Mouse (Mus musculus) hindbrain, embryonic 15.5 days (tissue): ENCODE measurements around the gene Ahdc1. TPM values are rescaled to one million over a fixed set of nuclear protein-coding genes. Genes with fewer than 3 reads are reported as not detected.
A peak's percentile ranks its signal among the peaks of the same experiment; 100 is the strongest.

Experiments
- ATAC-seq: fragments of 200-750 bp; cut with Nextera tagmentation; 2 replicates; pipeline ENCODE4 v1.8.0; 2017; ENCODE audit warnings: low read depth, moderate number of reproducible peaks, moderate TSS enrichment; ENCODE audit not compliant: low FRiP score
- H3K27ac ChIP-seq: fragments of 300-500 bp; sonication (generic); replicated peaks from 2 replicates; pipeline ENCODE4 v1.5.1; 2015; ENCODE audit warnings: mild to moderate bottlenecking, inconsistent platforms
- H3K27me3 ChIP-seq: fragments of 300-500 bp; sonication (generic); 2 replicates; pipeline ENCODE4 v1.6.1; 2015; ENCODE audit warnings: control low read depth, inconsistent platforms
- H3K36me3 ChIP-seq: fragments of 300-500 bp; sonication (generic); 2 replicates; pipeline ENCODE4 v1.6.1; 2015; ENCODE audit warnings: control low read depth, inconsistent platforms
- H3K4me1 ChIP-seq: fragments of 300-500 bp; sonication (generic); replicated peaks from 2 replicates; pipeline ENCODE4 v1.6.1; 2015; ENCODE audit warnings: control low read depth, inconsistent platforms
- H3K4me2 ChIP-seq: fragments of 300-500 bp; sonication (generic); 2 replicates; pipeline ENCODE4 v1.6.1; 2015; ENCODE audit warnings: moderate library complexity, mild to moderate bottlenecking, inconsistent platforms
- H3K4me3 ChIP-seq: fragments of 300-500 bp; sonication (generic); 2 replicates; pipeline ENCODE4 v1.5.1; 2015; ENCODE audit warnings: mild to moderate bottlenecking, inconsistent platforms
- H3K9ac ChIP-seq: fragments of 300-500 bp; sonication (generic); 2 replicates; pipeline ENCODE4 v1.6.1; 2015; ENCODE audit warnings: inconsistent platforms
- H3K9me3 ChIP-seq: fragments of 300-500 bp; sonication (generic); 2 replicates; pipeline ENCODE4 v1.6.1; 2016; ENCODE audit warnings: control low read depth, inconsistent platforms
- WGBS: fragments of 180-500 bp; shearing (Covaris S2); methylation state at CpG from one replicate; pipeline ENCODE4 v1.1.7; 2015; 5-methylcytosine and 5-hydroxymethylcytosine counted together
- polyA plus RNA-seq: library from polyadenylated mRNA; unstranded; fragments of >200 nt; fragmentation: Nextera tagmentation; extraction: Ambion mirVana; gene quantifications from 2 replicates; pipeline ENCODE4 v1.2.1, GENCODE M21; 2015

The Ahdc1 gene
- polyA plus RNA-seq, 1 experiment from 2014 or later: 13.9 TPM

GRCm38 (mm10) chr4:133065894-133066386 lies 54.9 kb downstream of the Ahdc1 start:
- no peak for ATAC-seq
- no peak overlapping the region for H3K4me3 ChIP-seq
- no peak overlapping the region for H3K4me2 ChIP-seq
- no peak overlapping the region for H3K27ac ChIP-seq
- 93% methylated on average over 14 of the region's 14 CpGs for WGBS
- H3K4me1 ChIP-seq: peaks cover 21% of the 10 kb centered on the region
- H3K36me3 ChIP-seq: peaks cover 59% of the 10 kb centered on the region
- no peaks in the 10 kb centered on the region for H3K9me3 ChIP-seq
- H3K27me3 ChIP-seq: no peaks in the 10 kb centered on the region
- no peak overlapping the region for H3K9ac ChIP-seq

DNA sequence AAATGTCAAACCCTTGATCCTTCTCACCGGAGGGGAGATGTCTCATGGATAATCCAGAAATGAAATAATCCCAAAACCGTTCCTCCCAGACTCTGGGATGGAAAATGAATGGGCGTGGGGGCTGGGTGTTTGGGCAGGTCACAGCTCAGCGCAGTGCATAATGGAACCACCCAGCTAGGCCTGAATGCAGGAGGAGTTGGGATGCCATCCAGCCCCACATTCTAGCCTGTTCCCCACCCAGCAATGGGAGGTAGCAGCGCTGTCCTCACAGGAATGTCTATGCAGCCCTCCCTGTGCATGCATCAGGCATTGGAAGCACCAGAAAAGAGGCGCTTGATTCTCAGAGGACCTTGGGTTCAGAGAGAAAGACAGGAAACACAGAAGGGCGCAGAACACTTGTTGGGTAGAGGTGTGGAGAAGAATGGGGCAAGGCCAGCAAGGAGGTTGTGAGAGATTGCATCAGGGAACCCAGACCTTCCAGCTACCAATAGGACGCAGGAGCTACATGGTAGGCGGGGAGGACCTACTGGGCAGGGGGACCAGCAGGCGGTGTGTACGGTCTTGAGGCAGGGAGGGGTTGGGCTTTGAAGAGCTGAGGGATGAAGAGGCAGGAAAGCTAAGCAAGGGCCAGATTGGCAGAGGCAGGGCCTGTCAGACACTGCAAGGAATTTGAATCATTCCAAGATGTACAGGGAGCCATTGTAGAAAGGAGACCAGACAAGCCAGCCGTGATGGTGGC lies 57.5 kb downstream of the Ahdc1 start:
- no peaks in the 10 kb centered on the region for H3K9me3 ChIP-seq
- WGBS: 78% methylated on average over 12 of the region's 12 CpGs
- no peak for ATAC-seq
- H3K27ac ChIP-seq: peak overlapping the region; percentile 69
- no peaks in the 10 kb centered on the region for H3K27me3 ChIP-seq
- H3K4me2 ChIP-seq: no peak overlapping the region
- no peak overlapping the region for H3K4me3 ChIP-seq
- peaks cover 36% of the 10 kb centered on the region for H3K36me3 ChIP-seq
- H3K4me1 ChIP-seq: peaks cover 40% of the 10 kb centered on the region
- no peak overlapping the region for H3K9ac ChIP-seq

DNA sequence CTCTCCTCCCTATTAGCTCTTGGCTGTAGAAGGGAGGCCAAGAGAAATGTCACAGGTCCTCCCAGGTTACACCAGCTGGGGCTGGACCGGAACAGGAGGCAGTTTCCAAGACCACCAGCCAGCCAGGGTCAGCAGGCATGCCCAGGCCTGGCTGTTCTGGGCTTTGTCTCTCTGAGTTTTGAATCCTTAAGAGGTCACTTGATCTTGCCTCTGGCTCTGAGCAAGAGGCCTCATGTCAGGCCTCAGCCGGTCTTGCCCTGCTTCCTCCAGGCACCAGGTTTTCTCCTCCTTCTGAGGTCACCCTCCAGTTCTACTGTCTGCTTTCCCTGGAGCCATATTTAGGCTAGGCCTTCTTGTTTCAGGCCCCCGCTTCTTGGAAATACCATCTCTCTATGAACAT lies 59.3 kb downstream of the Ahdc1 start:
- Histone ChIP-seq H3K36me3 (peaks cover 18% of the 10 kb centered on the region), H3K27ac (no peak overlapping the region)
- WGBS: 69% methylated on average over 3 of the region's 3 CpGs

DNA sequence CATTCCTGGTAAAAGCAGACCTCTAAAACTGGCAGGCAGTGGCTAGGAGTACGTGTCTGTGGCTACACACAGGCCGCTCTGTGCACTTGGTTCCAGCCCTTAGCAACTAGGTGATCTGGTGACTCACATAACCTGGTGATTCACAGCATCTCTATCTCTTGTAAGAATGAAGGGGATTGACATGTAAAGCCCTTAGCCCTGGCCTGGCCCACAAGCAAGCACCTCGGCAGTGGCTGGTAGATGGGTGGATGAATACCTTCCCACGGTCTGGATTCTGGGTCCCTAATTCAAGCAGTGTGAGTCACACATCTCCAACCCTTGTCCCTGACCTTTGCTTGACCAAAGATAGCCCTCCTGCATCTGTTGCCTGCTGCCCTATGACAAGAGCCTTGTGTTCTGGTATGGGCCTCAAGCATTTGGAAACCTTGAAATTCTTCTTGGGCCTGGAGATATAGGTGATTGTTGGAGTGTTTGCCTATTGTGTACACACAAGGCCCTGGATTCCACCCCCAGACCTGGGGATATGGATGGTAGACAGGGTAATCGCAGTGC lies 59.8 kb downstream of the Ahdc1 start:
- H3K4me3 ChIP-seq: no peak overlapping the region
- H3K27ac ChIP-seq: no peak overlapping the region
- ATAC-seq: no peak
- H3K9ac ChIP-seq: no peak overlapping the region
- H3K4me2 ChIP-seq: no peak overlapping the region
- H3K4me1 ChIP-seq: peaks cover 63% of the 10 kb centered on the region
- WGBS: 91% methylated on average over 5 of the region's 5 CpGs
- no peaks in the 10 kb centered on the region for H3K9me3 ChIP-seq
- no peaks in the 10 kb centered on the region for H3K27me3 ChIP-seq
- peaks cover 13% of the 10 kb centered on the region for H3K36me3 ChIP-seq

More for the DNA sequence above, 59.3 kb downstream of the Ahdc1 start:
- Histone ChIP-seq H3K4me2 (no peak overlapping the region), H3K4me1 (peaks cover 58% of the 10 kb centered on the region), H3K27me3 (no peaks in the 10 kb centered on the region), H3K4me3 (no peak overlapping the region), H3K9me3 (no peaks in the 10 kb centered on the region), H3K9ac (no peak overlapping the region)
- ATAC-seq: no peak

DNA sequence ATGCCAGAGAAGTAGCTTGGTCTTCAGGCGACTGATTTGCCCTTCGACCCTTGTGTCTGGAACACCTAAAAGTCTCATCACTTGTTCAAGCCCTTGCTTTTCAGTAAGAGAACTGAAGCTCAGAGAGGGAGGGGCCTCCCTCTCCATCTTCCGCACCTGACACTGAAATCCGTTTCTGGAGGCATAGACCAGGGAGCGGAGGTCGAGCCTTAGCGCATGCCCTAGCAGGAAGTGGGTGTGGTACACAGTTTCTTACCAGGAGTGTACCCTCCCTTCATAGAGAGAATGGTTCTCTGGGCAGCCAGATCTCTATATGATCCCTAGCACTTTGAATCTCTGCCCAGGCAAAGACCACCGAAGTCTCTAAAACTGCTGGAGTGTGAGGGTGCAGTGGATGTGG lies 62.1 kb downstream of the Ahdc1 start:
- peaks cover 6% of the 10 kb centered on the region for H3K36me3 ChIP-seq
- peak overlapping the region; percentile 82 for H3K27ac ChIP-seq
- H3K4me3 ChIP-seq: no peak overlapping the region
- no peak overlapping the region for H3K4me2 ChIP-seq
- no peak for ATAC-seq
- peaks cover 70% of the 10 kb centered on the region for H3K4me1 ChIP-seq
- WGBS: 57% methylated on average over 8 of the region's 8 CpGs
- no peaks in the 10 kb centered on the region for H3K27me3 ChIP-seq
- no peak overlapping the region for H3K9ac ChIP-seq
- H3K9me3 ChIP-seq: no peaks in the 10 kb centered on the region

- H3K36me3 ChIP-seq: peaks cover 6% of the 10 kb centered on the region
- H3K4me3 ChIP-seq: no peak overlapping the region
- no peaks in the 10 kb centered on the region for H3K27me3 ChIP-seq
- peak overlapping the region; percentile 6; the same call in 1 of the 2 replicates for H3K4me2 ChIP-seq
- peak overlapping the region; percentile 82 for H3K27ac ChIP-seq
- H3K9ac ChIP-seq: peak overlapping the region; percentile 21; the same call in 1 of the 2 replicates
- WGBS: 19% methylated on average over 9 of the region's 9 CpGs
- H3K4me1 ChIP-seq: peaks cover 61% of the 10 kb centered on the region
- no peaks in the 10 kb centered on the region for H3K9me3 ChIP-seq
- peak; percentile 77 for ATAC-seq
Observed at GRCm38 (mm10) chr4:133074070-133074819, 63.2 kb downstream of the Ahdc1 start.

- no peaks in the 10 kb centered on the region for H3K27me3 ChIP-seq
- H3K36me3 ChIP-seq: peaks cover 6% of the 10 kb centered on the region
- H3K9me3 ChIP-seq: no peaks in the 10 kb centered on the region
- H3K4me2 ChIP-seq: 0 out of 2 replicates have a peak overlapping the region, but pooled peaks have one; percentile 6
- WGBS: 49% methylated on average over 8 of the region's 8 CpGs
- H3K9ac ChIP-seq: no peak overlapping the region
- no peak overlapping the region for H3K4me3 ChIP-seq
- H3K27ac ChIP-seq: peak overlapping the region; percentile 82
- ATAC-seq: no peak
- peaks cover 59% of the 10 kb centered on the region for H3K4me1 ChIP-seq
Observed at GRCm38 (mm10) chr4:133074894-133075572, 64.0 kb downstream of the Ahdc1 start.

DNA sequence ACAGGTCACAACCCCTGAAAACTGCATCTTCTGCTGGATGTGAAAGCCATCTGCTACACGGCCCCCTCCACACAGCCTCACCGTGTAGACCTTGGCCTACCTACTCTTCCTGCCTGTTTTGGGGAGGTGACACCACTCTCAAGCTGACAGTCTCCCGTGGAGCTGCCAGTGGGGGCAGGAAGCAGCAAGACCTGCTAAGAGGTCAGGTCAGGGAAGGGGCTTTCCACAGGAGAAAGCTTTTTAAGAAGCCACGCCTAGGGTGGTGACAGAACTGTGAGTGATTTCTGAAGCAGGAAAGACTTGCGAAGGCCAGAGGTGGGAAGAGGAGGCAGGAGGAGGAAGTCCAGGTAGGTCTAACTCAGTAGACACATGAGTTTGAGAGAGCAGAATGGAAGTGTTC lies 67.9 kb downstream of the Ahdc1 start:
- H3K36me3 ChIP-seq: peaks cover 3% of the 10 kb centered on the region; the same call in 1 of the 2 replicates
- ATAC-seq: no peak
- peaks cover 39% of the 10 kb centered on the region for H3K4me1 ChIP-seq
- 61% methylated on average over 5 of the region's 5 CpGs for WGBS
- no peak overlapping the region for H3K27ac ChIP-seq
- H3K9ac ChIP-seq: no peak overlapping the region
- H3K4me2 ChIP-seq: no peak overlapping the region
- H3K27me3 ChIP-seq: no peaks in the 10 kb centered on the region
- H3K9me3 ChIP-seq: no peaks in the 10 kb centered on the region
- no peak overlapping the region for H3K4me3 ChIP-seq

DNA sequence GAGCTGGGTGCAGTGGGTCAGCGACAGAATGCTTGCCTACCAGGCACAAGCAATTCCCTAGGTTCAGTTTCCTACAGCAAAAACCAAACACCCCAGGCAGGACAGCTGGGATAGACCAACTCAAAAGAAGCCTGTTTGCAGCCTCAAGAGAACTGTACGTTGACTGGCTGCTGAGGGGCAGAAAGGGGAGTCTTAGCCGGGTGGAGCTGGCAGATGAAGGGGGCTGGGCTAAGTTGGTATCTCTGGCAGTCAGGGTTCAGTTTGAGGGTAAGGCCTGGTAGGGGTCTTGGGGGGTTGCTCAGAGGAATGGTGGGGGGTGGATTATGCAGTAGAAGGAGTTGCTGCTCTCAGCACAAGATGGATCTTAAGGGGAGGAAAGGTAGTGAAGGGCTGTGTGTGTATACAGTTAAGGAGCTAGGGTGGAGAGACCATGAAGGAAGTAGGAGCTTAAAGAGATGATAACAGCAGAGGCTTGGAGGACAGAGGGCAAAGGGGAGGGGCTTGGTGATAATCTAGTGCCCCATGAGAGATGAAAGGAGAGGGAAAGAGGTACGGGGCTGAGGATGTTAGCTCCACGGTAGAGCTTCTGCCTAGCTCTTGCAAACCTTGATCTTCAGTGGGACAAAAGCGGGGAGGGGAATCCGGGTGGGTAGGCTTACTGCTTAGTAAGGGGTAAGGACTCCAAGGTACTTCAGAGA lies 68.5 kb downstream of the Ahdc1 start:
- Histone ChIP-seq H3K27ac (no peak overlapping the region), H3K27me3 (no peaks in the 10 kb centered on the region), H3K4me1 (peaks cover 39% of the 10 kb centered on the region), H3K9me3 (no peaks in the 10 kb centered on the region), H3K9ac (no peak overlapping the region), H3K36me3 (peaks cover 3% of the 10 kb centered on the region; the same call in 1 of the 2 replicates), H3K4me3 (no peak overlapping the region), H3K4me2 (no peak overlapping the region)
- no peak for ATAC-seq
- 52% methylated on average over 7 of the region's 7 CpGs for WGBS

GRCm38 (mm10) chr4:133080862-133081261 lies 69.8 kb downstream of the Ahdc1 start:
- Histone ChIP-seq H3K9ac (no peak overlapping the region), H3K36me3 (peaks cover 3% of the 10 kb centered on the region; the same call in 1 of the 2 replicates), H3K27ac (no peak overlapping the region), H3K4me3 (no peak overlapping the region), H3K9me3 (no peaks in the 10 kb centered on the region), H3K4me1 (peaks cover 39% of the 10 kb centered on the region), H3K27me3 (no peaks in the 10 kb centered on the region), H3K4me2 (no peak overlapping the region)
- ATAC-seq: no peak
- 96% methylated on average over 3 of the region's 3 CpGs for WGBS

DNA sequence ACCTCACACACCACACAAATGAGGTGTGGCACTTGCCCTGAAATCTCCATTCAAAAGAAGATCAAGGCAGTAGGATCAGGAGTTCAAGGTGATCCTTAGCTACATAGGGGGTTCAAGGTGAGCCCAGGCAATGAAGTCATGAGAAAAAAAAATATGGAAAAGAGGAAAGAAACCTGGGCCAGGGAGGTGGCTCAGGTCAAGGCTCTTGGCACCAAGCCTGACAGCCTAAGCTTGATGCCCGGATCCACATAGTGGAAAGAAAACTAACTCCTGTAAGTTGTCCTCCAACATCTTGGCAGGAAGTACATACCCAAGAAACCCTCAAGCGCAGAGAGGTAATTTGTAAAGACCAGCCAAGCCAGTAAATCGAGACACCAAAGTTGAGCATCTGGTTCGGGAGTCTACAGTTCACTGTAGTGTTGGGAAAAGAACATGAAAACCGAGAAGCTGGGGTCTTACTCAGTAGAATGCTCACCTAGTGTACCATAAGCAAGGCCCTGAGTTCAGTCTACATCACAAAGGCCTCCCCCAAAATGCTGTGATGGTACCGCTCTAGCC lies 71.2 kb downstream of the Ahdc1 start:
- no peak overlapping the region for H3K9ac ChIP-seq
- no peaks in the 10 kb centered on the region for H3K27me3 ChIP-seq
- H3K4me2 ChIP-seq: no peak overlapping the region
- H3K36me3 ChIP-seq: peaks cover 3% of the 10 kb centered on the region; the same call in 1 of the 2 replicates
- H3K4me1 ChIP-seq: peaks cover 36% of the 10 kb centered on the region
- no peak for ATAC-seq
- 89% methylated on average over 6 of the region's 6 CpGs for WGBS
- H3K27ac ChIP-seq: no peak overlapping the region
- H3K9me3 ChIP-seq: no peaks in the 10 kb centered on the region
- no peak overlapping the region for H3K4me3 ChIP-seq
